Mouse (Mus musculus) stomach, embryonic 14.5 days (tissue): ENCODE measurements around the gene Lypd6b. TPM values are rescaled to one million over a fixed set of nuclear protein-coding genes. Genes with fewer than 3 reads are reported as not detected.

Experiments
- ATAC-seq: fragments of 200-750 bp; cut with Nextera tagmentation; 2 replicates; pipeline ENCODE4 v1.8.0; 2017; ENCODE audit warnings: low read depth, moderate TSS enrichment; ENCODE audit not compliant: insufficient number of reproducible peaks, insufficient read depth, low FRiP score
- H3K27ac ChIP-seq: fragments of 300-500 bp; sonication (generic); 2 replicates; pipeline ENCODE4 v1.5.1; 2014; ENCODE audit warnings: mild to moderate bottlenecking, low read length, moderate library complexity, mixed read lengths
- H3K27me3 ChIP-seq: fragments of 300-500 bp; sonication (generic); 2 replicates; pipeline ENCODE4 v1.6.1; 2014; ENCODE audit warnings: low read length, control low read depth, mixed read lengths; ENCODE audit not compliant: control insufficient read depth, insufficient read depth
- H3K36me3 ChIP-seq: fragments of 300-500 bp; sonication (generic); 2 replicates; pipeline ENCODE4 v1.6.1; 2014; ENCODE audit warnings: mild to moderate bottlenecking, control low read depth, low read length, moderate library complexity, mixed read lengths; ENCODE audit not compliant: control insufficient read depth, insufficient read depth
- H3K4me1 ChIP-seq: fragments of 300-500 bp; sonication (generic); 2 replicates; pipeline ENCODE4 v1.6.1; 2014; ENCODE audit warnings: low read length, control low read depth, mixed read lengths; ENCODE audit not compliant: control insufficient read depth, insufficient read depth
- H3K4me2 ChIP-seq: fragments of 300-500 bp; sonication (generic); replicated peaks from 2 replicates; pipeline ENCODE4 v1.6.1; 2014; ENCODE audit warnings: low read depth, low read length, control low read depth
- H3K4me3 ChIP-seq: fragments of 300-500 bp; sonication (generic); 2 replicates; pipeline ENCODE4 v1.5.1; 2014; ENCODE audit warnings: low read depth, low read length, control low read depth
- H3K9ac ChIP-seq: fragments of 300-500 bp; sonication (generic); replicated peaks from 2 replicates; pipeline ENCODE4 v1.6.1; 2014; ENCODE audit warnings: low read depth, mild to moderate bottlenecking, control low read depth, low read length, moderate library complexity, mixed read lengths
- H3K9me3 ChIP-seq: fragments of 300-500 bp; sonication (generic); 2 replicates; pipeline ENCODE4 v1.6.1; 2016; ENCODE audit warnings: low read depth, low read length, control low read depth; ENCODE audit not compliant: control insufficient read depth
- WGBS: fragments of 180-500 bp; shearing (Covaris S2); extraction: QIAGEN DNeasy Blood & Tissue Kit; methylation state at CpG from one replicate; pipeline ENCODE4 v1.1.7; 2014; 5-methylcytosine and 5-hydroxymethylcytosine counted together
- polyA plus RNA-seq: library from polyadenylated mRNA; unstranded; fragments of >200 nt; fragmentation: Nextera tagmentation; extraction: Ambion mirVana; gene quantifications from 2 replicates; pipeline ENCODE4 v1.2.1, GENCODE M21; 2014

Lypd6b gene
- polyA plus RNA-seq, 1 experiment from 2014 or later, result 29.6 TPM

DNA sequence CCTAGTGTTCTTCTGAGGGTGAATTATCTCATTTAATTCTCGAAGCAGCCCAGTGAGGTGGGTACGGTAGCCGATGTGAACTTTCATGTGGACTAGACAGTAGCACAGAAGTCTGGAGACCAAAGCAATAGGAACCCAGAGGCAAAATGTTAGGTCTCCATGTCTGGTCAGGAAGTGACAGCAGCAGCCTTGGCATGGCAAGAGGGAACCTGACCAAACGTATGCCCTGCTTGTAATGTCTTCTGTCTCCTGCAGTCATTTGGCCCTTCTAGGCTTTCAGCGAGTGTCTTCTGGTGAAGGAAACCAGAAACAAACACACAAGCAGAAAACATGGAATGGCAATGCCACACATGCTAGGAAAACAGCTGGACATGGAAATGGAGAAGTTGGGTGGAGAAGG, 29.1 kb downstream of the Lypd6b start:
- H3K27ac ChIP-seq, result peak overlapping the region; percentile 52; the same call in 1 of the 2 replicates
- no peak for ATAC-seq
- H3K4me3 ChIP-seq, result no peak overlapping the region
- no peaks in the 10 kb centered on the region for H3K36me3 ChIP-seq
- WGBS, result 72% methylated on average over 5 of the region's 5 CpGs
- H3K9me3 ChIP-seq, result no peaks in the 10 kb centered on the region
- H3K4me2 ChIP-seq, result no peak overlapping the region
- no peaks in the 10 kb centered on the region for H3K27me3 ChIP-seq
- peaks cover 23% of the 10 kb centered on the region for H3K4me1 ChIP-seq
- no peak overlapping the region for H3K9ac ChIP-seq

DNA sequence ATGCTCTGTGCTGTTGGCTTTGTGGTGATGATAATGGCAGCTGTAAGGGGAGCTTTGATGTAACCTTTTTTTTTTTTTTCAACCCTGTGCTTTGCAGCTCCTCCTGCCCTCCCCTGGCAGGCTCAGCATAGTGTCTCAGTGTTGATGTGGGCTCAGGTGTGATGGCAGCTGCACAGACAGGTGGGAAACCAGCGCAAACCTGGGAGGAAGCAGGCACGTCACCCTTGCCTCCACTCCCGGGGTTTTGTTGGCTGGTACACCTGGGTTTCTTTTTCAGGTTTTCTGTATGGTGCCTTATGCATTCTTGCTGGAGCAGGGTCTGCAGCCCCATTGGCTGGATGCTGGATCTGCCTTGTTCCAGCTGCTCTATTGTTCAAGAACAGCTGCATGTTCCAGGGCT, 29.7 kb downstream of the Lypd6b start:
- Histone ChIP-seq H3K4me3 (no peak overlapping the region), H3K4me1 (peaks cover 19% of the 10 kb centered on the region), H3K9ac (no peak overlapping the region), H3K9me3 (no peaks in the 10 kb centered on the region), H3K4me2 (no peak overlapping the region), H3K27me3 (no peaks in the 10 kb centered on the region), H3K27ac (no peak overlapping the region; the same call in 1 of the 2 replicates), H3K36me3 (no peaks in the 10 kb centered on the region)
- 82% methylated on average over 3 of the region's 3 CpGs for WGBS
- ATAC-seq, result no peak

DNA sequence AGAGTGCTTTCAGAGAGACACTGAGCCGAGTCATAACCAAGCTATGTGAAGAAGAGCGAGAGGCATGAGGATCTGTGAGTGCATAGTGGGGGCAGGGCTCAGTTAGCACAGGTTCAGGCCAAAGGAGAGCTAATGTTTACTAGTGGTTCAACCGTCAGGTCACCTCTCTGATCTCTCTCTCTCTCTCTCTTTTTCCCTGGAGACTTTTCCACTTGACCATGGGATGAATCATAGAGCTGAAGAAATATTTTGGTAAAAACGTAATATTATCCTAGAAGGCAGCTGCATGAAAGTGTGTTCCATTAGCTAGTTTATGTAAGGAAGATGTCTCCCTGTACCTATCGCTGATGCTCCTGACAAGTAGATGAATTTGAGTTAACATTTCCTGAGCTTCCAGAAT, 30.6 kb downstream of the Lypd6b start:
- H3K4me3 ChIP-seq, result no peak overlapping the region
- no peaks in the 10 kb centered on the region for H3K27me3 ChIP-seq
- H3K9me3 ChIP-seq, result no peaks in the 10 kb centered on the region
- no peak overlapping the region for H3K9ac ChIP-seq
- H3K4me2 ChIP-seq, result no peak overlapping the region
- ATAC-seq, result no peak
- 54% methylated on average over 5 of the region's 5 CpGs for WGBS
- no peak overlapping the region for H3K27ac ChIP-seq
- H3K36me3 ChIP-seq, result no peaks in the 10 kb centered on the region
- H3K4me1 ChIP-seq, result peaks cover 16% of the 10 kb centered on the region; the same call in 1 of the 2 replicates

DNA sequence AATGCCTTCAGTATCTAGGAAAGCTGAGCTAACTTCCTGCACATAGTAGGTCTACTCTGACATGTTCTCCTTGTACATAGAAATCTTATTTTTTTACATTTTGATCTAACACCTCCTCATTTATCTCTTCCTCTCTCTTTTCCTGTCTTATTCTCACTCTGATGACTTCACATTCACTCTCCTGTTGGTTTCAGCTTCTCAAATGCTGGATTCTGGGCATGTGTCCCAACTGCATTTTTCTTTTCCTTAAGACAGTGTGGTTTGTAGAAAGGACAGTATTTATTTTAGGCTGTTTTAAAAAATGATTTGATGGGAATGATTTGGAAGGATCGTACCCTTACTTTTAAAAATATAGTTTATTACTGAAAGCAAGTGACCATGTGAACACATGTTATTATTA, 34.8 kb downstream of the Lypd6b start:
- H3K4me1 ChIP-seq, result 0 out of 2 replicates have a peak, but pooled peaks cover 3% of the 10 kb centered on the region
- H3K9me3 ChIP-seq, result no peaks in the 10 kb centered on the region
- H3K27me3 ChIP-seq, result no peaks in the 10 kb centered on the region
- no peak overlapping the region for H3K4me3 ChIP-seq
- H3K4me2 ChIP-seq, result no peak overlapping the region
- WGBS, result 72% methylated on average over 1 of the region's 1 CpGs
- no peak overlapping the region for H3K9ac ChIP-seq
- H3K36me3 ChIP-seq, result no peaks in the 10 kb centered on the region
- ATAC-seq, result no peak
- no peak overlapping the region for H3K27ac ChIP-seq

DNA sequence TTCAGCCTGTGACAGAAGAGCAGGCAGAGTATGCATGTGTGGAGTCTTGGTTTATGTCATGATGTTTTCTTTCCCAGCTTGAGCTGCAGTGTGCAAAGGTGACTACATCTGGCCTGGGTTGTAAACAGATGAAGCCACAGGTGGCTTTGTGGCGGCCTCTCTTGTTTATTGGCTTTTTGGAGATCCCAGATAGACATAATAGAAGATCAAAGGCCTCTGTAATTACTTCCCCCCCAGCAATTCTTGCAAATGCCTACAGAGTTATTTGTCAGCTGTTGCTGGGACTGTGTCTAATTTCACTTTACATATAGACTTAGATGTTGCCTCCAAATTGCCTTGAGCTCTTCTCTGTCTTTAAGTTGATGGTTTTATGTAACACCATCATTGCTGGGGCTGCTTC, 38.1 kb downstream of the Lypd6b start:
- no peak overlapping the region for H3K27ac ChIP-seq
- H3K4me2 ChIP-seq, result no peak overlapping the region
- no peaks in the 10 kb centered on the region for H3K36me3 ChIP-seq
- no peaks in the 10 kb centered on the region for H3K4me1 ChIP-seq
- H3K9ac ChIP-seq, result no peak overlapping the region
- WGBS, result 53% methylated on average over 1 of the region's 1 CpGs
- ATAC-seq, result no peak
- H3K27me3 ChIP-seq, result no peaks in the 10 kb centered on the region
- no peak overlapping the region for H3K4me3 ChIP-seq
- H3K9me3 ChIP-seq, result no peaks in the 10 kb centered on the region

DNA sequence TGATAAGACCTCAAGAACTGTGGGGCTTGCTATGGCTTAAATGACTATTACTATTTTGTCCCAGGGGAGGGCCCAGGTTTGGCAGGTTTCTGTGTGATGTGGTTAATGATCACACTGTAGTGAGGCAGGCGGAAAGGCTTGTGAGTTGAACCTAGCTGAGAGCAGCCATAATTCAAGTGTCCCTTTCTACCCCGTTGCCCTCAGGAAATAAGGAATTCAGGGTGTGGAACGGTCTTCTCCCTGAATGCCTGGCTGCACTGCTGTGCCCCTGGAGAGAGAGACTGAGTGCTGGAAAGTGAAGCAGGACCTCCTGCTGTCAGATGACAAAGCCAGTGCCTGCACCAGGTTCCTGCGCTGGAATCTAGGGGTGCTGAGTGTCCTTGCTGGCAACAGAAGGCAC, 40.3 kb downstream of the Lypd6b start:
- Histone ChIP-seq H3K4me1 (no peaks in the 10 kb centered on the region), H3K27ac (no peak overlapping the region), H3K27me3 (no peaks in the 10 kb centered on the region), H3K4me3 (no peak overlapping the region), H3K9ac (no peak overlapping the region), H3K9me3 (no peaks in the 10 kb centered on the region), H3K36me3 (no peaks in the 10 kb centered on the region), H3K4me2 (no peak overlapping the region)
- WGBS, result 43% methylated on average over 4 of the region's 4 CpGs
- ATAC-seq, result 0 out of 2 replicates have a peak, but pooled peaks have one; percentile 19

DNA sequence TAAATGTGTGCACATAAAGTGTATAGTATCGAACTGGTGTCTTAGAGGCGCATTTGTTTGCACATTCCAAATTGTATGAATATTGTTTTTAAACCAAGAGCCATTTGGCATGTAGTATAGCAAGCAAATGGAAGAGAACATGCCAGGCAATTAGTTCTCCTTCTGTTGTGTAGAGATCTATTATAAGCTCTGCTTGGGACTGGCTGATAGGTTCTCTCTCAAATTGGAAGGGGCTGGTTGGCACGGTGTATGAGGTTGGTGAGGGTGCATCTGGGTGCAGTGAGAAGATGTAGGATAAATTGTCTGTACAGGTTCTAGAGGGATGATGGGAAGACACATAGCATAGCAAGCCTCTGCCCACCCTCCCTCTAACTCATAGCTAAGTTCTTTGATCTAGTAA, 42.9 kb downstream of the Lypd6b start:
- no peaks in the 10 kb centered on the region for H3K27me3 ChIP-seq
- 89% methylated on average over 3 of the region's 3 CpGs for WGBS
- no peak overlapping the region for H3K9ac ChIP-seq
- H3K27ac ChIP-seq, result no peak overlapping the region
- H3K36me3 ChIP-seq, result no peaks in the 10 kb centered on the region
- no peak overlapping the region for H3K4me2 ChIP-seq
- no peak overlapping the region for H3K4me3 ChIP-seq
- ATAC-seq, result no peak
- H3K4me1 ChIP-seq, result no peaks in the 10 kb centered on the region
- H3K9me3 ChIP-seq, result no peaks in the 10 kb centered on the region

DNA sequence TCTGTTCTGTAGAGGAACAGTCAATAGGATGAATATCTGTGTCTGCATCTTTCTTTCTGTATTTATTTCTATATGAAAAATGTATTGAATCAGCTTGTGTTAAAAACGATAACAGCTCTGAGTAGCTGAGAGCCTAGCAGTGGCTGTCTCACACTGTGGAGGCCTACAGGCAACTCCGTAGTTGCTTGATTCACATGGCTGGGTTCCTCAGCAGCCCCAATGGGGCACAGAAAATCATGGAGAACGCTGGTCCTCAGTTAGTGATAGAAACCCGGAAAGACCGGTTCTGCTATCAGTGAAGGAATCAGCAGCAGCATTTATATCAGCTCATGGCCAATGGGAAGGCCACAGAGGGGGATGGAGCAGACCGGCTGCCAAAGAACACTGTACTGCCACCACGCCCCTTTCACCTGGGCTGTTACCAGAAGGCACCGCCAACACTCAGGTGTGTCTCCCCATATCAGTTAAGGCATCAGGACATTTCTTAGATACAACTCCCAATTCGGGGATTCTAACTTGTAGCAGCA, 44.9 kb downstream of the Lypd6b start:
- H3K27ac ChIP-seq, result no peak overlapping the region
- H3K4me3 ChIP-seq, result no peak overlapping the region
- H3K36me3 ChIP-seq, result no peaks in the 10 kb centered on the region
- no peaks in the 10 kb centered on the region for H3K27me3 ChIP-seq
- no peak overlapping the region for H3K4me2 ChIP-seq
- WGBS, result 61% methylated on average over 9 of the region's 9 CpGs
- peaks cover under 1% of the 10 kb centered on the region; the same call in 1 of the 2 replicates for H3K4me1 ChIP-seq
- H3K9ac ChIP-seq, result no peak overlapping the region
- no peaks in the 10 kb centered on the region for H3K9me3 ChIP-seq
- ATAC-seq, result peak; percentile 92

DNA sequence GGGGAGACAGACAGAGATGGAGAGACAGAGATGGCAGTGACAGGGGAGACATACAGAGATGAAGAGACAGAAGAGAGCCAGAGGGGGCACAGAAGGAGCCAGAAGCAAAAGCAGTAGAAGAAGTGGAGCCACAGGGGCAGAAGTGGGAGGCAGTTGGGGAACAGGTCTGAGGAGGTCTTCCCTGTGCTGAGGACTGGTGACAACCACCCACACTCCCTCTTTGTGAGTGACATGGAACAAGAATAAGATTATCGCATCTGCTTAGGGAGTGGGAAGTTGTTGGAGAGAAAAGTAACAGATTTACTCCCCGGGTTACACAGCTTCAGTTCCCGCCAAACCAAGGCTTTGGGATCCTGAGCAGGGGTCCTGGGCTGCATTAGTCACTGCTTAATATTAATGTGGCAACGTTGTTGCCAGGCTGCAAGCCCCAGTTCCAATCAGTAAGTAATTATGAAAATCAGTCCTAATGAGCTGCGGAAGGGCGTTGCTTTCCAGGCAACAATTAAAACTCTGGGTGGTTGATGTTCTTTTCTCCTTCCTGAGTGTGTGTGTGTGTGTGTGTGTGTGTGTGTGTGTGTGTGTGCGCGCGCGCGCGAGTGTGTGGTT, 50.1 kb downstream of the Lypd6b start:
- Histone ChIP-seq H3K4me1 (peaks cover 12% of the 10 kb centered on the region; the same call in 1 of the 2 replicates), H3K36me3 (no peaks in the 10 kb centered on the region), H3K4me2 (no peak overlapping the region), H3K9ac (no peak overlapping the region), H3K27ac (no peak overlapping the region), H3K27me3 (no peaks in the 10 kb centered on the region), H3K4me3 (no peak overlapping the region), H3K9me3 (no peaks in the 10 kb centered on the region)
- ATAC-seq, result no peak
- WGBS, result 71% methylated on average over 12 of the region's 12 CpGs
